Comparison of ENCODE assay signal across 9 mouse cellular contexts in genomic region chr2:153071491-153072184, GRCm38 (mm10). TPM values are rescaled to one million over a fixed set of nuclear protein-coding genes. Genes with fewer than 3 reads are reported as not detected.
DNase-seq lines count a peak whose midpoint lies in the region; ATAC-seq lines count a peak whose summit lies in the region.
"Had no signal": no experiment of that assay in that cellular context is flagged by ENCODE, and none has a peak within 500 bp of the region (broad histone marks: within the 10 kb centered on the region; RNA-seq: fewer than 3 reads in every experiment).

No protein-coding gene starts in this region.

- 4% methylated on average over 59 of the region's 67 CpGs for WGBS in forebrain, embryonic 15.5 days
- 6% methylated on average over 67 of the region's 67 CpGs for WGBS in neural tube, embryonic 12.5 days

- peak overlapping the region; percentile 50 for H3K4me2 ChIP-seq in forebrain, embryonic 15.5 days (replicated peaks)
- H3K4me2 ChIP-seq in neural tube, embryonic 12.5 days (replicated peaks): peak overlapping the region; percentile 63

- H3K36me3 ChIP-seq in forebrain, embryonic 15.5 days: no peaks in the 10 kb centered on the region
- H3K36me3 ChIP-seq in neural tube, embryonic 12.5 days: no peaks in the 10 kb centered on the region

- H3K9ac ChIP-seq in forebrain, embryonic 15.5 days (replicated peaks): peak overlapping the region; percentile 29
- H3K9ac ChIP-seq in neural tube, embryonic 12.5 days: peak overlapping the region; percentile 53

- no peak overlapping the region for H3K27ac ChIP-seq in forebrain, embryonic 15.5 days (replicated peaks)
- H3K27ac ChIP-seq in neural tube, embryonic 12.5 days: no peak overlapping the region

- H3K4me1 ChIP-seq in forebrain, embryonic 15.5 days: peaks cover 25% of the 10 kb centered on the region
- peaks cover 9% of the 10 kb centered on the region for H3K4me1 ChIP-seq in neural tube, embryonic 12.5 days

- H3K9me3 ChIP-seq in forebrain, embryonic 15.5 days: no peaks in the 10 kb centered on the region
- no peaks in the 10 kb centered on the region for H3K9me3 ChIP-seq in neural tube, embryonic 12.5 days

- peaks cover 47% of the 10 kb centered on the region for H3K27me3 ChIP-seq in forebrain, embryonic 15.5 days
- peaks cover 55% of the 10 kb centered on the region for H3K27me3 ChIP-seq in neural tube, embryonic 12.5 days (replicated peaks)

- ATAC-seq in forebrain, embryonic 15.5 days (replicated peaks): peak; percentile 51
- peak; percentile 59 for ATAC-seq in neural tube, embryonic 12.5 days (ENCODE audit: low FRiP score, low read depth)
- no peak for ATAC-seq in granulocyte monocyte progenitor cell, adult 5-6 weeks (replicated peaks; ENCODE audit: poor library complexity, severe bottlenecking)

- H3K4me3 ChIP-seq in forebrain, embryonic 15.5 days: peak overlapping the region; percentile 33
- peak overlapping the region; percentile 32 for H3K4me3 ChIP-seq in neural tube, embryonic 12.5 days

- peak; percentile 33 for DNase-seq in gastrocnemius, postnatal 10 days
- DNase-seq in gastrocnemius, postnatal 36 days: no peak
- DNase-seq in Muller cell, postnatal 12 days (ENCODE audit: inconsistent ontology term): peak; percentile 31
- DNase-seq in left cerebral cortex, postnatal 25 days (ENCODE audit: low spot score in 2 of 2): peak; percentile 57 to 78
- no peak for DNase-seq in gastrocnemius, adult 8-10 months (ENCODE audit: low spot score in 2 of 2)

- intact Hi-C loops in gastrocnemius, postnatal 36 days (cut with DNase I): no loop called here
- intact Hi-C loops in left cerebral cortex, postnatal 25 days (cut with DNase I): no loop called here

RNA-seq across cellular contexts. Expression of gene Ccm2l, which starts 5.9 kb away (rescaled TPM):
- total RNA-seq in gastrocnemius, postnatal 10 days (2021): 10 to 100 TPM in 1 of 2 experiments, 1 to 10 TPM in 1; 7.6 to 12.6 TPM
- 1 to 10 TPM; 4.3 to 4.5 TPM for total RNA-seq in gastrocnemius, postnatal 36 days (2021)
- 0.98 and 1.1 TPM in 2 replicates for polyA plus RNA-seq in forebrain, embryonic 15.5 days (2015; fragmentation: Nextera tagmentation; extraction: Ambion mirVana)
- total RNA-seq in left cerebral cortex, postnatal 25 days (2021): 1 to 10 TPM; 4.9 to 5.5 TPM
- polyA plus RNA-seq in neural tube, embryonic 12.5 days (2016; fragmentation: Nextera tagmentation; extraction: Ambion mirVana): 2.5 and 3.3 TPM in 2 replicates
- total RNA-seq in granulocyte monocyte progenitor cell, adult 5-6 weeks (2014; fragmentation: Nextera tagmentation): 7.7 and 11.6 TPM in 2 replicates
- 0.21 and 3.3 TPM in 2 replicates for total RNA-seq in granulocyte monocyte progenitor cell, adult 5-6 weeks (2017)
- total RNA-seq in gastrocnemius, adult 8-10 months (2022): 1 to 10 TPM; 2.6 to 3.3 (median 2.8) TPM
- total RNA-seq: neutrophil, adult 5-6 weeks had no signal

RNA-seq across cellular contexts. Expression of gene Hck, which starts 36.6 kb away (rescaled TPM):
- total RNA-seq in gastrocnemius, postnatal 10 days (2021): 1 to 10 TPM in 1 of 2 experiments, under 1 TPM in 1; 0.85 to 2.3 TPM
- total RNA-seq in gastrocnemius, postnatal 36 days (2021): under 1 TPM; 0.20 to 0.30 TPM
- 1.2 and 1.4 TPM in 2 replicates for polyA plus RNA-seq in forebrain, embryonic 15.5 days (2015; fragmentation: Nextera tagmentation; extraction: Ambion mirVana)
- total RNA-seq in left cerebral cortex, postnatal 25 days (2021): 1 to 10 TPM; 2.1 to 2.5 TPM
- 2.5 and 2.6 TPM in 2 replicates for polyA plus RNA-seq in neural tube, embryonic 12.5 days (2016; fragmentation: Nextera tagmentation; extraction: Ambion mirVana)
- 6.4 and 9.5 TPM in 2 replicates for total RNA-seq in granulocyte monocyte progenitor cell, adult 5-6 weeks (2014; fragmentation: Nextera tagmentation)
- total RNA-seq in granulocyte monocyte progenitor cell, adult 5-6 weeks (2017): 13.1 and 17.5 TPM in 2 replicates
- under 1 TPM; 0.13 to 0.27 (median 0.21) TPM for total RNA-seq in gastrocnemius, adult 8-10 months (2022)

RNA-seq across cellular contexts. Expression of gene Xkr7, which starts 40.0 kb away (rescaled TPM):
- under 1 TPM; 0.41 to 0.42 TPM for total RNA-seq in gastrocnemius, postnatal 10 days (2021)
- total RNA-seq in gastrocnemius, postnatal 36 days (2021): not detected
- 1.9 and 2.0 TPM in 2 replicates for polyA plus RNA-seq in forebrain, embryonic 15.5 days (2015; fragmentation: Nextera tagmentation; extraction: Ambion mirVana)
- total RNA-seq in left cerebral cortex, postnatal 25 days (2021): 1 to 10 TPM; 4.3 to 5.7 TPM
- polyA plus RNA-seq in neural tube, embryonic 12.5 days (2016; fragmentation: Nextera tagmentation; extraction: Ambion mirVana): 2.6 and 2.9 TPM in 2 replicates
- not detected in 2 replicates for total RNA-seq in granulocyte monocyte progenitor cell, adult 5-6 weeks (2014; fragmentation: Nextera tagmentation)
- not detected in 2 replicates for total RNA-seq in granulocyte monocyte progenitor cell, adult 5-6 weeks (2017)
- not detected for total RNA-seq in gastrocnemius, adult 8-10 months (2022)
- total RNA-seq: neutrophil, adult 5-6 weeks had no signal

RNA-seq across cellular contexts. Expression of gene Pdrg1, which starts 56.4 kb away (rescaled TPM):
- 10 to 100 TPM; 58.6 to 61.5 TPM for total RNA-seq in gastrocnemius, postnatal 10 days (2021)
- 10 to 100 TPM; 69.5 to 74.1 TPM for total RNA-seq in gastrocnemius, postnatal 36 days (2021)
- polyA plus RNA-seq in forebrain, embryonic 15.5 days (2015; fragmentation: Nextera tagmentation; extraction: Ambion mirVana): 188 and 189 TPM in 2 replicates
- total RNA-seq in left cerebral cortex, postnatal 25 days (2021): 10 to 100 TPM; 50.7 to 51.4 TPM
- 159 and 182 TPM in 2 replicates for polyA plus RNA-seq in neural tube, embryonic 12.5 days (2016; fragmentation: Nextera tagmentation; extraction: Ambion mirVana)
- 62.9 and 67.0 TPM in 2 replicates for total RNA-seq in granulocyte monocyte progenitor cell, adult 5-6 weeks (2014; fragmentation: Nextera tagmentation)
- total RNA-seq in granulocyte monocyte progenitor cell, adult 5-6 weeks (2017): 98.2 and 108 TPM in 2 replicates
- total RNA-seq in gastrocnemius, adult 8-10 months (2022): 10 to 100 TPM; 71.5 to 83.6 (median 81.3) TPM

Comparison
In these comparisons a context has a peak if more than half of its experiments do, and no peak if none do; other contexts are left out.
1. DNase-seq: peak in gastrocnemius, postnatal 10 days (single experiment), Muller cell, postnatal 12 days (single experiment) and left cerebral cortex, postnatal 25 days (2 of 2); none in gastrocnemius, postnatal 36 days (0 of 2) and gastrocnemius, adult 8-10 months (0 of 2).